Mouse (Mus musculus) lung, postnatal 0 days (tissue): ENCODE data around the gene Gm10272.

ENCODE experiments used
- CTCF ChIP-seq: IDR thresholded peaks from 2 replicates; pipeline ENCODE4 v1.5.1; 2016; ENCODE audit warnings: antibody characterized with exemption, mild to moderate bottlenecking
- EP300 ChIP-seq: IDR thresholded peaks from 2 replicates; pipeline ENCODE4 v1.6.1; 2016; ENCODE audit warnings: antibody characterized with exemption, mild to moderate bottlenecking, control low read depth

- TF ChIP-seq CTCF (no peak), EP300 (no peak)
Measured at GRCm38 (mm10) chr10:77685895-77686664, 20.3 kb upstream of the Gm10272 start, which contains the start of gene Tspear.
